Mouse (Mus musculus) liver, embryonic 14.5 days (tissue): ENCODE measurements around the gene Plcb4. TPM values are rescaled to one million over a fixed set of nuclear protein-coding genes. Genes with fewer than 3 reads are reported as not detected.

ENCODE experiments used
- ATAC-seq: fragments of 200-750 bp; cut with Nextera tagmentation; 2 replicates; pipeline ENCODE4 v1.8.0; 2017; ENCODE audit warnings: moderate number of reproducible peaks, mild to moderate bottlenecking, moderate library complexity; ENCODE audit not compliant: insufficient read depth
- DNase-seq, 3 experiments: peaks; one replicate each; pipeline ENCODE4 v3.0.0-alpha.2; 2012 to 2013; ENCODE audit warnings: low read depth in 3 of 3, low spot score in 3 of 3
- H3K27ac ChIP-seq: fragments of 300-500 bp; sonication (generic); 2 replicates; pipeline ENCODE4 v1.5.1; 2014; ENCODE audit warnings: moderate library complexity, mild to moderate bottlenecking, control low read depth, inconsistent platforms
- H3K27me3 ChIP-seq: fragments of 300-500 bp; sonication (generic); 2 replicates; pipeline ENCODE4 v1.6.1; 2014; ENCODE audit warnings: mild to moderate bottlenecking, low read length, moderate library complexity; ENCODE audit not compliant: control insufficient read depth, insufficient read depth
- H3K36me3 ChIP-seq: fragments of 300-500 bp; sonication (generic); replicated peaks from 2 replicates; pipeline ENCODE4 v1.6.1; 2014; ENCODE audit warnings: low read depth; ENCODE audit not compliant: control insufficient read depth, insufficient read depth
- H3K4me1 ChIP-seq, 2 experiments: fragments of 200-500 bp in 1 of 2; fragments of 300-500 bp in 1 of 2; sonication (generic) in 1 of 2; replicated peaks; 2 replicates each; pipeline ENCODE4 v1.6.1; 2012 to 2014; ENCODE audit warnings: antibody characterized with exemption in 1 of 2, inconsistent platforms in 1 of 2, low read length in 1 of 2; ENCODE audit not compliant: control insufficient read depth in 2 of 2, insufficient read depth in 2 of 2
- H3K4me2 ChIP-seq: fragments of 300-500 bp; sonication (generic); 2 replicates; pipeline ENCODE4 v1.6.1; 2014; ENCODE audit warnings: low read depth, mild to moderate bottlenecking, control low read depth, moderate library complexity
- H3K4me3 ChIP-seq, 2 experiments: fragments of 200-500 bp in 1 of 2; fragments of 300-500 bp in 1 of 2; sonication (generic) in 1 of 2; 2 replicates each; pipeline ENCODE4 v1.5.1; 2012 to 2014; ENCODE audit warnings: low read depth in 2 of 2, low read length in 2 of 2, mild to moderate bottlenecking in 2 of 2, control low read depth in 1 of 2, inconsistent platforms in 1 of 2, moderate library complexity in 1 of 2; ENCODE audit not compliant: insufficient read depth in 1 of 2
- H3K9ac ChIP-seq: fragments of 300-500 bp; sonication (generic); replicated peaks from 2 replicates; pipeline ENCODE4 v1.6.1; 2014; ENCODE audit warnings: mild to moderate bottlenecking, control low read depth, moderate library complexity
- H3K9me3 ChIP-seq: fragments of 300-500 bp; sonication (generic); 2 replicates; pipeline ENCODE4 v1.6.1; 2016; ENCODE audit warnings: low read length, mixed read lengths; ENCODE audit not compliant: control insufficient read depth
- CTCF ChIP-seq: IDR thresholded peaks from 2 replicates; pipeline ENCODE4 v1.5.1; 2016; ENCODE audit warnings: antibody characterized with exemption, low read depth, control low read depth
- EP300 ChIP-seq: IDR thresholded peaks from 2 replicates; pipeline ENCODE4 v1.6.1; 2016; ENCODE audit warnings: antibody characterized with exemption, low read depth
- WGBS: fragments of 180-500 bp; shearing (Covaris S2); extraction: QIAGEN DNeasy Blood & Tissue Kit; methylation state at CpG from one replicate; pipeline ENCODE4 v1.1.7; 2014; ENCODE audit not compliant: insufficient replicate concordance; 5-methylcytosine and 5-hydroxymethylcytosine counted together
- polyA plus RNA-seq, 2 experiments: library from polyadenylated mRNA; depleted of rRNA in 1 of 2; stranded (reverse) in 1 of 2; unstranded in 1 of 2; fragments of >200 nt; fragmentation: Nextera tagmentation in 1 of 2; extraction: Ambion mirVana in 1 of 2; gene quantifications; 2 replicates each; pipeline versions ENCODE4 v1.2.1 to v1.2.3; 2012 to 2014

Gene Plcb4
- polyA plus RNA-seq, 2 experiments, result 1.9 to 2.3 TPM

GRCm38 (mm10) chr2:136050793-136051615, 392.2 kb downstream of the Plcb4 start:
- no peak overlapping the region for H3K4me3 ChIP-seq
- no peak for ATAC-seq
- DNase-seq, result no peak
- no peak overlapping the region for H3K9ac ChIP-seq
- H3K4me1 ChIP-seq, result no peaks in the 10 kb centered on the region
- H3K9me3 ChIP-seq, result no peaks in the 10 kb centered on the region
- no peak overlapping the region for H3K27ac ChIP-seq
- 23% methylated on average over 27 of the region's 27 CpGs for WGBS
- no peaks in the 10 kb centered on the region for H3K27me3 ChIP-seq
- no peaks in the 10 kb centered on the region for H3K36me3 ChIP-seq
- TF ChIP-seq EP300, result no peak
- TF ChIP-seq CTCF, result no peak
- H3K4me2 ChIP-seq, result no peak overlapping the region

- no peaks in the 10 kb centered on the region for H3K27me3 ChIP-seq
- H3K4me3 ChIP-seq, result no peak within 1 kb of the TSS
- TF ChIP-seq EP300 (no peak), CTCF (no peak)
- no peaks in the 10 kb centered on the region for H3K9me3 ChIP-seq
- DNase-seq (no peak), ATAC-seq (no peak)
- H3K4me1 ChIP-seq, result no peaks in the 10 kb centered on the region
- 16% methylated on average over 8 of the region's 8 CpGs for WGBS
- no peak within 1 kb of the TSS for H3K9ac ChIP-seq
- H3K4me2 ChIP-seq, result no peak within 1 kb of the TSS
- H3K36me3 ChIP-seq, result no peaks in the 10 kb centered on the region
- no peak within 1 kb of the TSS for H3K27ac ChIP-seq
These were observed 393.0 kb downstream of the Plcb4 start, which contains the start of gene Lamp5 for GRCm38 (mm10) chr2:136051688-136052289. Lamp5 (plus strand) TSS chr2:136052239.

DNA sequence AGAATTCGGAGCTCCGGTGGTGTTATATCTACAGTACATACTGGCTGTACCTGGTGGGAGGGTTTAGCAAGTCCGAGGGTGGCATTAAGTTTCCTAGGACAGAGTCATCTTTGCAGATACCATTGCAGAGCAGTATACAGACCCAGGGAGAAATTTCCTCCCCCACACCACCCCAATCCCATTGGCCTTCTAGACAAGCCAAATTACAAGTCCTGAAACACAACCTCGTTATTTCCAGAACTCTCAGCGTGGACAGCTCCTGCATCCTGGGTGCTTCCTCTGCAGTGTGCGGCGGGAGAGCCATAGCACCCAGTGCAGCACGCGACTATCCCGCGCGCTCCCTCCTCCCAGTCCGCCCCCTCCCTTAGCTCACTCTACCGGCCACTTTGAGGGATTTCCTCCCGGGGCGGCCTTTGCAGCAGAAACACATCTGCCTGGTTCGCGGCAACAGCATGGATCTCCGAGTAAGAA, 399.1 kb downstream of the Plcb4 start:
- Histone ChIP-seq H3K27ac (no peak overlapping the region), H3K4me3 (no peak overlapping the region), H3K36me3 (no peaks in the 10 kb centered on the region), H3K27me3 (peaks cover 17% of the 10 kb centered on the region), H3K9me3 (no peaks in the 10 kb centered on the region), H3K4me1 (no peaks in the 10 kb centered on the region), H3K4me2 (no peak overlapping the region), H3K9ac (no peak overlapping the region)
- TF ChIP-seq EP300 (no peak), CTCF (no peak)
- WGBS, result 5% methylated on average over 19 of the region's 19 CpGs
- DNase-seq (no peak), ATAC-seq (no peak)

- H3K4me3 ChIP-seq, result no peak overlapping the region
- H3K27me3 ChIP-seq, result peaks cover 17% of the 10 kb centered on the region
- 8% methylated on average over 7 of the region's 7 CpGs for WGBS
- no peak overlapping the region for H3K27ac ChIP-seq
- H3K9me3 ChIP-seq, result no peaks in the 10 kb centered on the region
- no peaks in the 10 kb centered on the region for H3K4me1 ChIP-seq
- ATAC-seq (no peak), DNase-seq (no peak)
- no peaks in the 10 kb centered on the region for H3K36me3 ChIP-seq
- no peak overlapping the region for H3K4me2 ChIP-seq
- TF ChIP-seq EP300 (no peak), CTCF (no peak)
- H3K9ac ChIP-seq, result no peak overlapping the region
These were observed 399.6 kb downstream of the Plcb4 start for GRCm38 (mm10) chr2:136058398-136058797.

DNA sequence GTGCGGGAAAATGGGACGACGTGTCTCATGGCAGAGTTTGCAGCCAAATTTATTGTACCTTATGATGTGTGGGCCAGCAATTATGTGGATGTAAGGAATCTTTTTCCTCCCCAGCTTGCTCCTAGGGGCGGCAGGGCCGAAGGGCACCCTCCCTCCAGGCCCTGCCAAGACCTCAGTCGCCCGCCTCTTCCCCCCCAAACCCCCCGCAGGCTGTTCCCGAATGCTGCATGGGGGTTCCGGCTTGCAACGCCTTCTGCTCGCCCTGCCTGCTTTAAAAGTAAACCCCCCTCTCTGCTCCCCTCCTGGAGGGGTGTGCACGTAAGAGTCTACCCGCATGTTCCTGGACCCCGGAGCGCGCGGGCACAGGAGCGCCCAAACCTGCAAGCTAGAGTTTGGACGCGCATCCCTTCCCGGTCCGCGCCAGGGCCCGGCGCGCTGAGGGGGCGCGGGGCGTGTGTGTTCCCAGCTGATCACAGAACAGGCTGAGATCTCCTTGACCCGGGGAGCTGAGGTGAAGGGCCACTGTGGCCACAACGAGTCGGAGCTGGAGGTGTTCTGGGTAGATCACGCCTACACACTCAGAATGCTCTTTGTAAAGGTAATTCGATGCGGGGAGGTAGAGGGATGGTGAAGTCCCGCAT, 400.3 kb downstream of the Plcb4 start:
- H3K4me1 ChIP-seq, result no peaks in the 10 kb centered on the region
- H3K4me2 ChIP-seq, result no peak overlapping the region
- DNase-seq (no peak), ATAC-seq (no peak)
- H3K36me3 ChIP-seq, result no peaks in the 10 kb centered on the region
- H3K4me3 ChIP-seq, result no peak overlapping the region
- no peaks in the 10 kb centered on the region for H3K9me3 ChIP-seq
- no peak overlapping the region for H3K27ac ChIP-seq
- no peak for TF ChIP-seq CTCF
- TF ChIP-seq EP300, result no peak
- peaks cover 17% of the 10 kb centered on the region for H3K27me3 ChIP-seq
- H3K9ac ChIP-seq, result no peak overlapping the region
- WGBS, result 2% methylated on average over 36 of the region's 37 CpGs
